Mouse (Mus musculus) kidney, embryonic 15.5 days (tissue): ENCODE measurements around the gene Gm5485. TPM values are rescaled to one million over a fixed set of nuclear protein-coding genes. Genes with fewer than 3 reads are reported as not detected.

ENCODE experiments used
- ATAC-seq: fragments of 200-750 bp; cut with Nextera tagmentation; replicated peaks from 2 replicates; pipeline ENCODE4 v1.8.0; 2017; ENCODE audit warnings: moderate TSS enrichment; ENCODE audit not compliant: low FRiP score
- H3K27ac ChIP-seq: fragments of 300-500 bp; sonication (generic); 2 replicates; pipeline ENCODE4 v1.5.1; 2015; ENCODE audit warnings: mild to moderate bottlenecking, inconsistent platforms
- H3K27me3 ChIP-seq: fragments of 300-500 bp; sonication (generic); 2 replicates; pipeline ENCODE4 v1.6.1; 2015; ENCODE audit warnings: inconsistent platforms
- H3K36me3 ChIP-seq: fragments of 300-500 bp; sonication (generic); 2 replicates; pipeline ENCODE4 v1.6.1; 2015; ENCODE audit warnings: inconsistent platforms
- H3K4me1 ChIP-seq: fragments of 300-500 bp; sonication (generic); 2 replicates; pipeline ENCODE4 v1.6.1; 2015; ENCODE audit warnings: inconsistent platforms
- H3K4me2 ChIP-seq: fragments of 300-500 bp; sonication (generic); 2 replicates; pipeline ENCODE4 v1.6.1; 2015; ENCODE audit warnings: moderate library complexity, mild to moderate bottlenecking, inconsistent platforms
- H3K4me3 ChIP-seq: fragments of 300-500 bp; sonication (generic); replicated peaks from 2 replicates; pipeline ENCODE4 v1.5.1; 2015; ENCODE audit warnings: mild to moderate bottlenecking, inconsistent platforms
- H3K9ac ChIP-seq: fragments of 300-500 bp; sonication (generic); 2 replicates; pipeline ENCODE4 v1.6.1; 2015; ENCODE audit warnings: mild to moderate bottlenecking, inconsistent platforms
- H3K9me3 ChIP-seq: fragments of 300-500 bp; sonication (generic); replicated peaks from 2 replicates; pipeline ENCODE4 v1.6.1; 2016; ENCODE audit warnings: inconsistent platforms
- WGBS: fragments of 180-500 bp; shearing (Covaris S2); methylation state at CpG from one replicate; pipeline ENCODE4 v1.1.7; 2015; ENCODE audit warnings: mixed read lengths; 5-methylcytosine and 5-hydroxymethylcytosine counted together
- polyA plus RNA-seq: library from polyadenylated mRNA; unstranded; fragments of >200 nt; fragmentation: Nextera tagmentation; extraction: Ambion mirVana; gene quantifications from 2 replicates; pipeline ENCODE4 v1.2.1, GENCODE M21; 2015

The Gm5485 gene
- polyA plus RNA-seq, 1 experiment from 2014 or later, result not detected

- H3K4me2 ChIP-seq, result no peak overlapping the region
- no peak for ATAC-seq
- WGBS, result 93% methylated on average over 12 of the region's 12 CpGs
- no peaks in the 10 kb centered on the region for H3K4me1 ChIP-seq
- H3K9ac ChIP-seq, result no peak overlapping the region
- H3K9me3 ChIP-seq, result no peaks in the 10 kb centered on the region
- no peak overlapping the region for H3K4me3 ChIP-seq
- no peak overlapping the region for H3K27ac ChIP-seq
- H3K36me3 ChIP-seq, result no peaks in the 10 kb centered on the region
- H3K27me3 ChIP-seq, result no peaks in the 10 kb centered on the region
Observed at GRCm38 (mm10) chr16:48360887-48361286, 51.3 kb downstream of the Gm5485 start.

DNA sequence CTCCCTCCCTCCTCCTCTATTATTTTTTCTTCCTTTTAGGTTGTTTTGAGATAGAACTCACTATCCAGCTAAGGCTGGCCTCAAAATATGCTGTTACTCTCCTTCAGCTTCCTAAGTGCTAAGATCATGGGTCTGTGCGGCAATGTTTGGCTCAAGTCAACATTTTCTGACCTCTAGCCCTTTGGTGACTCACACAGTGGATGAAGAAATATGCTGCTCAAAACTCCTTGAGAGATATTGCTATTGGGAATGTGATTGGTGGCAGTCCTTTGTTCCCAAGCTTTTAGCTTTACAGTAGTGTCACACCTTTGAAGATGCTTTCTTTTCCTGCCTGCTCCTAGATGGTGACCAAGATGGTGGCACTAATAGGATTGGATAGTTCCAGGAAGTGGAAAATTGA is 55.8 kb downstream of the Gm5485 start:
- Histone ChIP-seq H3K9me3 (no peaks in the 10 kb centered on the region), H3K9ac (no peak overlapping the region), H3K36me3 (no peaks in the 10 kb centered on the region), H3K27ac (no peak overlapping the region), H3K4me2 (no peak overlapping the region), H3K27me3 (no peaks in the 10 kb centered on the region), H3K4me3 (no peak overlapping the region), H3K4me1 (no peaks in the 10 kb centered on the region)
- 100% methylated on average over 1 of the region's 1 CpGs for WGBS
- no peak for ATAC-seq

DNA sequence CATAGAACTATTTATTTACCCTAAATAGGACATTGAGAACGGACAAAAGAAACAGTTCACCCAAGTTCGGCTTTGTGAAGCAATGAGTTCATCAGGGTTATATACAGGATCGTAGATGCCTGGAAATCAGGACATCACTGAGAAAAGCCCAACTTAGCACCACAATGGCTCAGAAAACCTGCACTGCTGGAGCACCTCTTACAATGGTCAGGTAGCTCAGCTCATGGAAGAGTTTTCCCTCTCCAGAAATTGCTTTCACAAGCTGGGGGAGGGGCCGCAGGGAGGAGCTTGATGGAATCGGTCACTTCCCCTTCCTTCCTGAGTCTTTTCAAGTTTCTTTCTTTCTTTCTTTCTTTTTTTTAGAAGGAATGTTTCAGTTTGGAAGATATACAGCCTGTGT is 56.5 kb downstream of the Gm5485 start:
- Histone ChIP-seq H3K36me3 (no peaks in the 10 kb centered on the region), H3K9ac (no peak overlapping the region), H3K4me3 (no peak overlapping the region), H3K27ac (no peak overlapping the region), H3K4me2 (no peak overlapping the region), H3K9me3 (no peaks in the 10 kb centered on the region), H3K4me1 (no peaks in the 10 kb centered on the region), H3K27me3 (no peaks in the 10 kb centered on the region)
- 81% methylated on average over 5 of the region's 5 CpGs for WGBS
- no peak for ATAC-seq

Other genes with a start within 250 kb of the Gm5485 start
- gene Dppa4, start 128.7 kb downstream of the Gm5485 start, polyA plus RNA-seq, result not detected in 2 replicates
- not detected in 2 replicates for gene Dppa2, start 108.5 kb downstream of the Gm5485 start, polyA plus RNA-seq
- gene Morc1, start 18.8 kb upstream of the Gm5485 start, polyA plus RNA-seq, result not detected in 2 replicates